Mouse (Mus musculus): ENCODE measurements around the gene Xrcc6.

Xrcc6 gene

GRCm38 (mm10) chr15:82086131-82086530 is 98.5 kb downstream of the Xrcc6 start:
- no peak for DNase-seq

DNA sequence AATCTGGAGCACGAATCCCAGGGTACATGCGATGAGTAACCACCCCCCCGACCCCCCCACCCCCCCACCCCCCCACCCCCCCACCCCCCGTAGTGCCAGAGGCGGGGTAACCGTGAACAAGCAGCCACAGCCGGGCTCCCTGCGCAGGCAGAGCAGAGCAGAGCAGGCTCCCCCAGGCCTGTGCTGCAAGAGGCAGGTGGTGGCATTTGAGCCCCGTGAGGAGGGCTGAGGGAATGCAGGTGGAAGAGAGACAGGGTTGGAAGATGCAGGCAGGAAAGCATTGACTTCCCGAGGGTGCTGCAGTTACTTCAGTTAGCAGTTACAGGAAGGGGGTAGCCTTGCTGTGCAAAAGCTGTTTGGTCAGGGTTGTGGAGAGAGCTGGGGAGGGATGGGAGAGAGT is 99.6 kb downstream of the Xrcc6 start:
- DNase-seq, result no peak

All from thymus, postnatal 36 days (tissue).